Mouse (Mus musculus): Measurements from ENCODE around the gene Tln1.

- TF ChIP-seq JUND (conservative IDR thresholded peaks at IDR 0.05; ENCODE audit: low read depth, low read length) = no peak
- TF ChIP-seq CTCF (conservative IDR thresholded peaks at IDR 0.05 in 1 of 2, IDR thresholded peaks at IDR 0.05 in 1 of 2; ENCODE audit: low read depth in 2 of 2, low read length in 2 of 2) = no peak
- TF ChIP-seq GABPA (IDR thresholded peaks at IDR 0.05; ENCODE audit: insufficient replicate concordance, low read depth, low read length) = no peak
- TF ChIP-seq MEF2A (IDR thresholded peaks at IDR 0.05; ENCODE audit: borderline replicate concordance, low read depth, low read length) = no peak
- no peak for TF ChIP-seq POLR2A (IDR thresholded peaks at IDR 0.05; ENCODE audit: low read depth, low read length)
- no peak for TF ChIP-seq CHD2 (IDR thresholded peaks at IDR 0.05; ENCODE audit: low read length)
- no peak for TF ChIP-seq HCFC1 (IDR thresholded peaks at IDR 0.05; ENCODE audit: low read depth, low read length)
- TF ChIP-seq ZMIZ1 (IDR thresholded peaks at IDR 0.05; ENCODE audit: low read depth, low read length) = no peak
These were observed 59.5 kb downstream of the Tln1 start for GRCm38 (mm10) chr4:43503041-43503440.
